Mouse (Mus musculus): ENCODE data around the gene Slco3a1.

DNA sequence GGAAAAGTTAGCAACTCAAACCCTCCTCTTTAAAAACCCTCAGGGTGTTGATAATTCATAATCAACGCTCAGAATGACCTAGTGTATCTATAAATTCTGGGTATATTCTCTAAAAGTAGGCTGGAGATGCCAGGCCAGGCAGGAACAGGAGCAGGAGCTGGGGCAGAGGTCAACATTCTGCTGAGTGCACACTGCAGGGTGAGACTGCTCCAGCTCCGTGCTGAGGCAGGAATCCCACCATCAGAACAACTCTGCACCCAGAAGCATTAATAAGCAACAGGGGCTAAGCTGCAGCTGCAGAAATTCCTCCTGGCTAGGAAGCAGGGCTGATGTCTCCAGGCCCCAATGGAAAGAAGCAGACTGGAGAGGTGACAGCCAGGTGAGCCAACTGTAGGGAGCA lies 182.9 kb downstream of the Slco3a1 start:
- TF ChIP-seq CTCF (IDR thresholded peaks at IDR 0.05): no peak
- TF ChIP-seq EP300 (IDR thresholded peaks at IDR 0.05): no peak

Measured in lung, postnatal 0 days (tissue).